Mouse (Mus musculus) Muller cell, postnatal 12 days (primary cell): ENCODE measurements around the gene Hist2h3b.

Experiments used
- DNase-seq: peaks from one replicate; pipeline ENCODE4 v3.0.0-alpha.2; 2015; ENCODE audit errors: inconsistent ontology term

Gene Hist2h3b

GRCm38 (mm10) chr3:96268051-96268775 lies at the start of gene Hist2h3b:
TSS of gene Hist2h3b (plus strand) at chr3:96268654.
- DNase-seq = peak; percentile 84

GRCm38 (mm10) chr3:96219191-96219641 lies 49.2 kb upstream of the Hist2h3b start:
- DNase-seq = no peak

- peak; percentile 87 for DNase-seq
These were observed 48.8 kb upstream of the Hist2h3b start, which contains the start of the genes Bola1 and Hist2h2ab for GRCm38 (mm10) chr3:96219661-96220130. TSS of gene Bola1 (minus strand) at chr3:96219709. TSS of gene Hist2h2ab (plus strand) at chr3:96219865.

GRCm38 (mm10) chr3:96220131-96220764 lies 48.2 kb upstream of the Hist2h3b start:
- peak; percentile 48 for DNase-seq

GRCm38 (mm10) chr3:96220765-96221639 lies 47.5 kb upstream of the Hist2h3b start, which contains the start of the genes Hist2h2ac and Hist2h2be:
TSS of gene Hist2h2ac (minus strand) at chr3:96220880.
TSS of gene Hist2h2be (plus strand) at chr3:96221119.
- peak; percentile 98 for DNase-seq

- DNase-seq = no peak
These were observed 46.8 kb upstream of the Hist2h3b start for GRCm38 (mm10) chr3:96221640-96222038.

GRCm38 (mm10) chr3:96222774-96223173 lies 45.7 kb upstream of the Hist2h3b start:
- no peak for DNase-seq

- DNase-seq = no peak
These were observed 43.0 kb upstream of the Hist2h3b start for GRCm38 (mm10) chr3:96225421-96225820.

GRCm38 (mm10) chr3:96226695-96227648 lies 41.5 kb upstream of the Hist2h3b start:
- peak; percentile 77 for DNase-seq

- DNase-seq = no peak
These were observed 39.6 kb upstream of the Hist2h3b start for GRCm38 (mm10) chr3:96228828-96229227.

- DNase-seq = no peak
These were observed 38.0 kb upstream of the Hist2h3b start for GRCm38 (mm10) chr3:96230404-96230803.

- DNase-seq = no peak
These were observed 37.3 kb upstream of the Hist2h3b start for GRCm38 (mm10) chr3:96230910-96231757.

- no peak for DNase-seq
These were observed 36.7 kb upstream of the Hist2h3b start for GRCm38 (mm10) chr3:96231758-96232120.

GRCm38 (mm10) chr3:96234914-96235313 lies 33.5 kb upstream of the Hist2h3b start:
- DNase-seq = no peak

- no peak for DNase-seq
These were observed 32.6 kb upstream of the Hist2h3b start for GRCm38 (mm10) chr3:96235836-96236235.

- no peak for DNase-seq
These were observed 31.6 kb upstream of the Hist2h3b start for GRCm38 (mm10) chr3:96236834-96237334.

- no peak for DNase-seq
These were observed 31.0 kb upstream of the Hist2h3b start for GRCm38 (mm10) chr3:96237335-96237903.

GRCm38 (mm10) chr3:96237904-96238511 lies 30.4 kb upstream of the Hist2h3b start:
- DNase-seq = no peak
